Comparison of ENCODE assay signal across 20 mouse cellular contexts in genomic region chr7:115398202-115398601, GRCm38 (mm10).
DNase-seq lines count a peak whose midpoint lies in the region; ATAC-seq and TF ChIP-seq lines count a peak whose summit lies in the region.
"Had no signal": no experiment of that assay in that cellular context is flagged by ENCODE, and none has a peak within 500 bp of the region (broad histone marks: within the 10 kb centered on the region; RNA-seq: fewer than 3 reads in every experiment).

No protein-coding gene starts in this region.

- H3K27ac ChIP-seq in limb, embryonic 14.5 days (replicated peaks; ENCODE audit: low read depth, low read length), result no peak overlapping the region
- H3K27ac ChIP-seq in limb, embryonic 10.5 days, result no peak overlapping the region
- peak overlapping the region; percentile 38; the same call in 1 of the 2 replicates for H3K27ac ChIP-seq in stomach, embryonic 16.5 days (ENCODE audit: low read length)
- H3K27ac ChIP-seq: gastrocnemius, adult 2 months; hindbrain, embryonic 12.5 days; hindbrain, embryonic 15.5 days had no signal

- no peaks in the 10 kb centered on the region for H3K4me1 ChIP-seq in limb, embryonic 14.5 days (ENCODE audit: control insufficient read depth, insufficient read depth, low read length)
- peaks cover 15% of the 10 kb centered on the region for H3K4me1 ChIP-seq in limb, embryonic 10.5 days
- H3K4me1 ChIP-seq in stomach, embryonic 16.5 days (ENCODE audit: control insufficient read depth, insufficient read depth, low read length), result no peaks in the 10 kb centered on the region
- H3K4me1 ChIP-seq: hindbrain, embryonic 12.5 days; hindbrain, embryonic 15.5 days had no signal

- H3K4me2 ChIP-seq in limb, embryonic 14.5 days (replicated peaks; ENCODE audit: low read depth, low read length, severe bottlenecking), result no peak overlapping the region
- no peak overlapping the region for H3K4me2 ChIP-seq in stomach, embryonic 16.5 days (ENCODE audit: low read depth, low read length)
- H3K4me2 ChIP-seq: heart, embryonic 11.5 days; hindbrain, embryonic 12.5 days; hindbrain, embryonic 15.5 days had no signal

- 87% methylated on average over 2 of the region's 2 CpGs for WGBS in limb, embryonic 14.5 days
- 92% methylated on average over 2 of the region's 2 CpGs for WGBS in limb, embryonic 10.5 days
- 82% methylated on average over 2 of the region's 2 CpGs for WGBS in stomach, embryonic 16.5 days

- peak; percentile 10 for DNase-seq in limb, embryonic 14.5 days (ENCODE audit: low spot score)
- no peak for DNase-seq in limb, embryonic 10.5 days (ENCODE audit: low spot score)
- peak; percentile 21 for DNase-seq in lung, postnatal 36 days
- DNase-seq in lung, postnatal 4 days, result no peak
- DNase-seq in left cerebral cortex, postnatal 36 days (ENCODE audit: low spot score in 2 of 2), result no peak
- DNase-seq: adrenal gland, postnatal 10 days; adrenal gland, postnatal 36 days; cerebellum, adult 18-20 months; cerebellum, adult 9-10 months; cerebellum, postnatal 14 days; forebrain, postnatal 0 days; gastrocnemius, adult 2 months; gastrocnemius, postnatal 14 days; heart, adult 11 months had no signal

- no peak overlapping the region for H3K4me3 ChIP-seq in limb, embryonic 14.5 days (replicated peaks; ENCODE audit: low read length)
- H3K4me3 ChIP-seq in limb, embryonic 10.5 days, result no peak overlapping the region
- no peak overlapping the region for H3K4me3 ChIP-seq in stomach, embryonic 16.5 days (replicated peaks; ENCODE audit: low read length)
- H3K4me3 ChIP-seq: gastrocnemius, adult 2 months; hindbrain, embryonic 12.5 days; hindbrain, embryonic 15.5 days had no signal

- H3K9me3 ChIP-seq in limb, embryonic 14.5 days (ENCODE audit: control insufficient read depth, low read length), result no peaks in the 10 kb centered on the region
- no peaks in the 10 kb centered on the region for H3K9me3 ChIP-seq in limb, embryonic 10.5 days (replicated peaks)
- H3K9me3 ChIP-seq in stomach, embryonic 16.5 days (replicated peaks; ENCODE audit: control insufficient read depth, low read length), result no peaks in the 10 kb centered on the region
- H3K9me3 ChIP-seq: hindbrain, embryonic 12.5 days; hindbrain, embryonic 15.5 days had no signal

- no peak for ATAC-seq in limb, embryonic 14.5 days (ENCODE audit: low FRiP score, low read depth)
- no peak for ATAC-seq in stomach, embryonic 16.5 days (ENCODE audit: insufficient read depth, low FRiP score)
- ATAC-seq: activated CD4-positive, CD25-positive, alpha-beta regulatory T cell, adult 4 months; forebrain, embryonic 14.5 days; forebrain, postnatal 0 days had no signal

- H3K9ac ChIP-seq in limb, embryonic 14.5 days (ENCODE audit: low read depth, low read length, severe bottlenecking), result no peak overlapping the region
- no peak overlapping the region for H3K9ac ChIP-seq in stomach, embryonic 16.5 days (ENCODE audit: low read length)
- H3K9ac ChIP-seq: forebrain, postnatal 0 days; hindbrain, embryonic 12.5 days; hindbrain, embryonic 15.5 days had no signal

- intact Hi-C loops in left cerebral cortex, postnatal 36 days (cut with DNase I), result no loop called here

- H3K27me3 ChIP-seq in limb, embryonic 14.5 days (ENCODE audit: control insufficient read depth, insufficient read depth, low read length), result no peaks in the 10 kb centered on the region
- H3K27me3 ChIP-seq in limb, embryonic 10.5 days (ENCODE audit: low read depth, poor library complexity, severe bottlenecking), result peaks cover 14% of the 10 kb centered on the region; the same call in 1 of the 2 replicates
- H3K27me3 ChIP-seq in stomach, embryonic 16.5 days (ENCODE audit: control insufficient read depth, insufficient read depth, low read length), result no peaks in the 10 kb centered on the region
- H3K27me3 ChIP-seq: hindbrain, embryonic 12.5 days; hindbrain, embryonic 15.5 days had no signal

- no peaks in the 10 kb centered on the region for H3K36me3 ChIP-seq in limb, embryonic 14.5 days (ENCODE audit: control insufficient read depth, insufficient read depth, low read length)
- H3K36me3 ChIP-seq in limb, embryonic 10.5 days, result no peaks in the 10 kb centered on the region
- no peaks in the 10 kb centered on the region for H3K36me3 ChIP-seq in stomach, embryonic 16.5 days (ENCODE audit: control insufficient read depth, insufficient read depth, low read length)
- H3K36me3 ChIP-seq: hindbrain, embryonic 12.5 days; hindbrain, embryonic 15.5 days had no signal

- no peak for TF ChIP-seq POLR2A in limb, embryonic 14.5 days (IDR thresholded peaks at IDR 0.05; ENCODE audit: borderline replicate concordance, extremely low read depth, insufficient read depth, insufficient read length)

Comparison
In these comparisons a context has a peak if more than half of its experiments do, and no peak if none do; other contexts are left out.
1. DNase-seq: peak in limb, embryonic 14.5 days (single experiment) and lung, postnatal 36 days (single experiment); none in limb, embryonic 10.5 days (single experiment), lung, postnatal 4 days (0 of 2) and left cerebral cortex, postnatal 36 days (0 of 2).